Mouse (Mus musculus): ENCODE measurements around the gene Fancm. TPM values are rescaled to one million over a fixed set of nuclear protein-coding genes. Genes with fewer than 3 reads are reported as not detected.
"Not testable (repeated sequence)": the region's sequence is repeated elsewhere in the genome, so short reads cannot be mapped to it uniquely, and the experiment has no call there.

Gene Fancm
- total RNA-seq, 2 experiments from 2014 or later = 15.3 to 16.1 TPM

- no peak for DNase-seq (ENCODE audit: low spot score in 2 of 2)
Observed at GRCm38 (mm10) chr12:65118968-65119367, 43.6 kb downstream of the Fancm start.

DNA sequence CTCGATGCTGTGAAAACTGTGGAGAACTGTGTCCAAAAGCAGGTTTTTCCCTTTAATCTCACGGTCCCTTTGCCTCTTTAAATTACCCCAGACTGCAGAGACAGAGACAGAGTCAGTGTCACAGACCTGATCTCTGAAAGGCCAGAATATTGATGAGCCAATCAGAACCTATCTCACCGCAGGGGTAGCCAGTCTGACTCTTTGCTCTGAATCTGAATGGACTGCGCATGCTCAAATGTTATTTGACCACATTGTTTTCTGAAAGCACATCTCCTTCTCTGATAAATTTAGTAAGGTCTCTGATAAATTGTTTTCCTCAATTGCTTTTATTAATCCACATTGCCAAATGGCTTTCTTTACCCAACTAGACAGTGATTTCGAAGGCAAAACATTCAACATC is 44.0 kb downstream of the Fancm start:
- DNase-seq (ENCODE audit: low spot score in 2 of 2) = no peak

GRCm38 (mm10) chr12:65136121-65136520 is 60.7 kb downstream of the Fancm start:
- not testable (repeated sequence) for DNase-seq (ENCODE audit: low spot score in 2 of 2)

GRCm38 (mm10) chr12:65172021-65172951 is 96.9 kb downstream of the Fancm start, which contains the start of gene Mis18bp1:
Gene Mis18bp1 (minus strand): TSS chr12:65172604.
- DNase-seq (ENCODE audit: low spot score in 2 of 2) = peak; percentile 90 to 92

DNA sequence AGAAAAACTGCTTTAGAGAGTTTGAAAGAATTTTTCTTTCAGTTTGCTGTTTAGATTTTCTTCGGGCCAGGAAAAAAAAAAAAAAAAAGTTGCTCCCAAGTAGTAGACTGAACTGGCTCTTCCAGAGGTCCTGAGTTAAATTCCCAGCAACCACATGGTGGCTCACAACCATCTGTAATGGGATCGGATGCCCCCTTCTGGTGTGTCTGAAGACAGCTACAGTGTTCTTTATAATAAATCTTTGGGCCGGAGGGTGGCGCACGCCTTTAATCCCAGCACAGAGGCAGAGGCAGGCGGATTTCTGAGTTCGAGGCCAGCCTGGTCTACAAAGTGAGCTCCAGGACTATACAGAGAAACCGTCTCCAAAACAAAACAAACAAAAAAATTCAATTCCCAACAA is 97.6 kb downstream of the Fancm start:
- peak in 1 of 2 experiments; percentile 19 for DNase-seq (ENCODE audit: low spot score in 2 of 2)

DNA sequence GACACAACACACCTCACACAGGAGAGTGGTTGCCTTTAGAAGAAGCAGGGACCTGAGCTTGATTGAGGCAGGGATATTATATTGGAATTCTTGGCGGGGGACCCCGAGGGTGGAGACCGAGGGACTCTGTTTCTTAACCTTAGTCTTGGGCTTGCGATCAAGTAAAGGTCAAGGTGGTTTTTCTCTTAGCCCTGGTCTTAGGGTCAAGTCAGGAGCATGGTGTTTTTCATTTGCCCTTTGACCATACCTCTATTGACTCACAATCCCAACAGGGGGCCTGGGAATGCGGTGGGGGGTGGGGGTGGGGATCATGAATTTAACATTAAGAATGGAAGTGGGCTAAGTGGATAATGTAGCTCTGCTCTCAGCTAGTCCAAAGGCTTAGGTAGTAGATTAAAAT is 98.3 kb downstream of the Fancm start:
- no peak for DNase-seq (ENCODE audit: low spot score in 2 of 2)

Other genes with a start within 250 kb of the Fancm start
- gene Gm527, start 157.7 kb upstream of the Fancm start, total RNA-seq (2021) = 10 to 100 TPM in 1 of 2 experiments, 1 to 10 TPM in 1; 8.7 to 10.3 TPM
- 10 to 100 TPM; 12.2 to 16.3 TPM for gene Klhl28, start 110.1 kb upstream of the Fancm start, total RNA-seq (2021)
- 10 to 100 TPM; 33.2 to 34.1 TPM for gene Togaram1, start 109.8 kb upstream of the Fancm start, total RNA-seq (2021)
- 10 to 100 TPM; 66.2 to 66.3 TPM for gene Prpf39, start 39.3 kb upstream of the Fancm start, total RNA-seq (2021)
- 100 to 1,000 TPM; 150 to 153 TPM for gene Fkbp3, start 1.6 kb upstream of the Fancm start, total RNA-seq (2021)
- 10 to 100 TPM; 11.7 to 13.2 TPM for gene Mis18bp1, start 97.0 kb downstream of the Fancm start, total RNA-seq (2021)
- under 1 TPM in 1 of 2 experiments, not detected in 1; 0.23 TPM for gene Wdr20rt, start 149.9 kb downstream of the Fancm start, total RNA-seq (2021)